Mouse (Mus musculus): ENCODE measurements at regions not wholly inside any gene's neighbourhood (a gene's known extent, or its start where the extent isn't known, plus 50 kb on each side); places are given as distances from the start of the nearest gene placed in this dataset.

DNA sequence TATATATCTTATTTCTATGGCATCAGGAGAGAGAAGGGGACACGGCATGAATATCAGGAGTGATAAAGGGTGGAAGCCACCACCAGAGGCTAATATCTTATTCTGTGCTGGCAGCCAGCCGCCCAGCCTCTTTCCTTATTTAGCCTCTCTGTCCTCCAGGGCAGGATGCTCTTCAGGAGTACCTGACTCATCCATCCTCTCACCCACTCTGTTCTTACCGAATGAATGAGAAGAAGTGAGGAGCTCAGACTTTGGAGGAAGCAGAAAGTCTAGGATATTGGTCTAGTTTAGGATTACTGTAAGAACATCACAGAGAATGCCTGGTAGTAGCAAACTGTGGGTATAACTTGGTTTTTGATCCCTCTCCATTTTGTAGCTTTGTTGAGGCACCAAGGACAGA, 73.2 kb downstream of the Rgs2 start:
- no peak for TF ChIP-seq POLR2A (IDR thresholded peaks at IDR 0.05; ENCODE audit: low read depth, low read length)
- no peak for TF ChIP-seq CTCF (IDR thresholded peaks at IDR 0.05; ENCODE audit: extremely low read depth, insufficient read length, insufficient replicate concordance, low read depth, low read length)

All from small intestine, adult 2 months (tissue).